Mouse (Mus musculus): ENCODE data around the gene Nr1h2. TPM values are rescaled to one million over a fixed set of nuclear protein-coding genes. Genes with fewer than 3 reads are reported as not detected.

The Nr1h2 gene
- total and polyA plus RNA-seq, 3 experiments, result 49.7 to 82.3 TPM; not detected in 1

DNA sequence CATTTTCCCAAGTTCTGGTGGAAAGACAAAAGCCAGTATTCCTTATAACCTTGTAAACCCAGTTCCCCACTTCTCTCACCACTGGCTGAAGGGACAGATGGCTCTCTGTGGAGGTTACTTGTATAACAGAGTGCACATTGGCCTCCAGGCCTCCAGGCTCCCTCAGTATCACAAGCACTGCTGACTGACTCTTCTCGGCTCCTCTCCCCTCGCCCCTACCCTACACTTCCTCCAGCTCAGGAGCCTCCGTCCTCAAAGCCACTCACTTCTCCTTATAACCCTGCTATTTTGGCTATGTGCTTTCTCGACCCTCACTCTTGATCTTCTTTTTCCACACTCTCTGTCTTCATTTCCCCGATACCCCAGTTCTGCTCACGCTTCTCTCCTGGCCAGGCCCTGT, 11.7 kb upstream of the Nr1h2 start:
- Histone ChIP-seq H3K27ac (ENCODE audit: control insufficient read depth, low read depth, low read length) (no peak overlapping the region), H3K9me3 (replicated peaks; ENCODE audit: insufficient read depth, low read length) (no peaks in the 10 kb centered on the region), H3K36me3 (ENCODE audit: control insufficient read depth in 1 of 2, insufficient read depth in 2 of 2, low read length in 2 of 2) (no peaks in the 10 kb centered on the region), H3K4me3 (ENCODE audit: control insufficient read depth in 1 of 2, insufficient read depth in 1 of 2, low read depth in 2 of 2, low read length in 2 of 2) (no peak overlapping the region), H3K79me2 (ENCODE audit: control insufficient read depth, insufficient read depth, low read length, poor library complexity) (no peaks in the 10 kb centered on the region), H3K4me1 (ENCODE audit: control insufficient read depth in 1 of 2, insufficient read depth in 2 of 2, low read length in 2 of 2) (no peaks in the 10 kb centered on the region), H3K9ac (ENCODE audit: control insufficient read depth, low read depth, low read length, poor library complexity, severe bottlenecking) (no peak overlapping the region), H3K27me3 (ENCODE audit: control insufficient read depth in 1 of 2, insufficient read depth in 2 of 2, low read length in 2 of 2) (no peaks in the 10 kb centered on the region)
- DNase-seq (ENCODE audit: low read depth, low spot score), result no peak
- no peak for TF ChIP-seq TCF12 (IDR thresholded peaks at IDR 0.05; ENCODE audit: low read depth, low read length)
- no peak for TF ChIP-seq HCFC1 (IDR thresholded peaks at IDR 0.05; ENCODE audit: low read depth, low read length)
- no peak for TF ChIP-seq EP300 (IDR thresholded peaks at IDR 0.05; ENCODE audit: low read depth in 1 of 2, low read length in 2 of 2)
- no peak for TF ChIP-seq ZMIZ1 (IDR thresholded peaks at IDR 0.05; ENCODE audit: low read depth, low read length)
- TF ChIP-seq POLR2AphosphoS2 (IDR thresholded peaks at IDR 0.05; ENCODE audit: low read length), result no peak
- no peak for TF ChIP-seq USF2 (IDR thresholded peaks at IDR 0.05; ENCODE audit: borderline replicate concordance in 1 of 2, insufficient read depth in 1 of 2, low read depth in 1 of 2, low read length in 2 of 2)
- TF ChIP-seq MAX (IDR thresholded peaks at IDR 0.05; ENCODE audit: low read length), result no peak
- no peak for TF ChIP-seq GATA1 (IDR thresholded peaks at IDR 0.05; ENCODE audit: low read depth, low read length)
- no peak for TF ChIP-seq UBTF (IDR thresholded peaks at IDR 0.05; ENCODE audit: borderline replicate concordance, insufficient read depth, low read depth, low read length)

DNA sequence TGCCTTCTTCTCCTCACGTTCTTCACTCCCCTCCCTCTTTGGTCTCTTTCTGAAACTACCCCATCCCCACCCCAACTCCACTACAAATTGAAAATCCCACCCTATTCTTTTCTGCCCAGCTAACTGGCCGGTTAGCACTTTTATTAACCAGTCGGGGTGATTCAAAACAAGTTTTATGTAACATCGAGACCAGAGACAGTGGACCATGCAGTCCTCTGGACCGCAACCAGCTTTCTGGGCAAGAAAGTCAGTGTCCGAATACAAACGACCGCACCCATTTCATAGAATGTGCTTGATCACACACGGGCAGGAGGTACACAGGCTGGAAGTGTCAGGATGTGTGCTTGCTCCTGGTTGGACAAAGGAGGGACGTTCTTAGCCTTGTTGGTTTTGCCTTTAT, 10.7 kb upstream of the Nr1h2 start:
- TF ChIP-seq BHLHE40 (IDR thresholded peaks at IDR 0.05; ENCODE audit: borderline replicate concordance, low read depth, low read length) (no peak), POLR2AphosphoS5 (IDR thresholded peaks at IDR 0.05; ENCODE audit: borderline replicate concordance, low read depth, low read length) (no peak), NELFE (IDR thresholded peaks at IDR 0.05; ENCODE audit: low read depth, low read length) (no peak)

DNA sequence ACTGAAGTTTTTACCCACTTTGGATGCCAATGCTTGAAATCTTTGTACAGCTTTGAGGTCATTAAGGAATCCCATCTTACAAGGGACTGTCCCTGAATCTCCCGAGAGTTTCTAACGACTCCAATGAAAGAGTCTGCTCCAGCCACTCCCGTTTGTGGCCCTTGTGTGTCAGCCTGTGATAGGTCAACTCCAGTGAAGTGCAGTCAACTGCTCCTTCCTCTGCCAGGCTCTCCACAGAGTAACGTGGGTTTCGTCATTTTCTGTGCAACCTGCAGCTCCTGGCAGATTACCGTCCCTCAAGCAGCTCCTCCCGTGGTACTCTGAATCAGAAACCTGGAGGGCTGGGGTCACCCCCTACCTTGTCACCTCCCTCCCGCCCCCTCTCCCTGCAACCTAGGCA, 9.5 kb upstream of the Nr1h2 start:
- H3K36me3 ChIP-seq (ENCODE audit: control insufficient read depth in 1 of 2, insufficient read depth in 2 of 2, low read length in 2 of 2), result no peaks in the 10 kb centered on the region
- no peak overlapping the region for H3K27ac ChIP-seq (ENCODE audit: control insufficient read depth, low read depth, low read length)
- no peak for TF ChIP-seq BHLHE40 (IDR thresholded peaks at IDR 0.05; ENCODE audit: borderline replicate concordance, low read depth, low read length)
- TF ChIP-seq MYC (IDR thresholded peaks at IDR 0.05; ENCODE audit: low read depth, low read length), result no peak
- TF ChIP-seq CTCF (IDR thresholded peaks at IDR 0.05 in 2 of 3, conservative IDR thresholded peaks at IDR 0.05 in 1 of 3; ENCODE audit: control insufficient read depth in 1 of 3, insufficient read depth in 1 of 3, low read depth in 2 of 3, low read length in 3 of 3, poor library complexity in 1 of 3, severe bottlenecking in 1 of 3), result no peak
- no peak for TF ChIP-seq ZKSCAN1 (IDR thresholded peaks at IDR 0.05; ENCODE audit: low read depth, low read length)
- TF ChIP-seq MXI1 (IDR thresholded peaks at IDR 0.05; ENCODE audit: low read depth, low read length), result no peak
- TF ChIP-seq MAFK (IDR thresholded peaks at IDR 0.05; ENCODE audit: borderline replicate concordance, low read depth, low read length), result no peak
- TF ChIP-seq GATA1 (IDR thresholded peaks at IDR 0.05; ENCODE audit: low read depth, low read length), result no peak
- TF ChIP-seq POLR2A (IDR thresholded peaks at IDR 0.05; ENCODE audit: control insufficient read depth in 1 of 2, insufficient read depth in 1 of 2, low read depth in 1 of 2, low read length in 2 of 2, poor library complexity in 1 of 2), result no peak
- H3K9ac ChIP-seq (ENCODE audit: control insufficient read depth, low read depth, low read length, poor library complexity, severe bottlenecking), result no peak overlapping the region
- DNase-seq (ENCODE audit: low read depth, low spot score), result no peak
- no peaks in the 10 kb centered on the region for H3K9me3 ChIP-seq (replicated peaks; ENCODE audit: insufficient read depth, low read length)
- no peaks in the 10 kb centered on the region for H3K79me2 ChIP-seq (ENCODE audit: control insufficient read depth, insufficient read depth, low read length, poor library complexity)
- no peaks in the 10 kb centered on the region for H3K4me1 ChIP-seq (ENCODE audit: control insufficient read depth in 1 of 2, insufficient read depth in 2 of 2, low read length in 2 of 2)
- no peak overlapping the region for H3K4me3 ChIP-seq (ENCODE audit: control insufficient read depth in 1 of 2, insufficient read depth in 1 of 2, low read depth in 2 of 2, low read length in 2 of 2)
- H3K27me3 ChIP-seq (ENCODE audit: control insufficient read depth in 1 of 2, insufficient read depth in 2 of 2, low read length in 2 of 2), result no peaks in the 10 kb centered on the region

More for the DNA sequence above, 10.7 kb upstream of the Nr1h2 start:
- Histone ChIP-seq H3K79me2 (ENCODE audit: control insufficient read depth, insufficient read depth, low read length, poor library complexity) (no peaks in the 10 kb centered on the region), H3K27me3 (ENCODE audit: control insufficient read depth in 1 of 2, insufficient read depth in 2 of 2, low read length in 2 of 2) (no peaks in the 10 kb centered on the region), H3K9me3 (replicated peaks; ENCODE audit: insufficient read depth, low read length) (no peaks in the 10 kb centered on the region), H3K27ac (ENCODE audit: control insufficient read depth, low read depth, low read length) (no peak overlapping the region), H3K4me3 (ENCODE audit: control insufficient read depth in 1 of 2, insufficient read depth in 1 of 2, low read depth in 2 of 2, low read length in 2 of 2) (no peak overlapping the region), H3K9ac (ENCODE audit: control insufficient read depth, low read depth, low read length, poor library complexity, severe bottlenecking) (no peak overlapping the region), H3K4me1 (ENCODE audit: control insufficient read depth in 1 of 2, insufficient read depth in 2 of 2, low read length in 2 of 2) (no peaks in the 10 kb centered on the region), H3K36me3 (ENCODE audit: control insufficient read depth in 1 of 2, insufficient read depth in 2 of 2, low read length in 2 of 2) (no peaks in the 10 kb centered on the region)
- DNase-seq (ENCODE audit: low read depth, low spot score), result no peak

All from MEL (cell line).